Mouse (Mus musculus): Measurements from ENCODE around the gene Zfp169.
"Not testable (repeated sequence)": the region's sequence is repeated elsewhere in the genome, so short reads cannot be mapped to it uniquely, and the experiment has no call there.

The Zfp169 gene

DNA sequence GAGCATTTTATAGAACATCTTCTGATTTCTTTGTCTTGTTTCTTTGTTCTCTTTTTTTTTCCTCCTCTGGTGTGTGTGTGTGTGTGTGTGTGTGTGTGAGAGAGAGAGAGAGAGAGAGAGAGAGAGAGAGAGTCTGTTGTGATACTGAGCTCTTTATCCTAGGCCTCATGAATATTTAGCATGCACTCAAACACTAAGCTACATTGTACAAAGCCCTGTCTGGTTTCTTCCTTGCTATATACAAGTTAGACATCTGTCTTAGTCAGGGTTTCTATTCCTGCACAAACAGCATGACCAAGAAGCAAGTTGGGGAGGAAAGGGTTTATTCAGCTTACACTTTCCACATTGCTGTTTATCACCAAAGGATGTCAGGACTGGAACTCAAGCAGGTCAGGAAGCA is 5.9 kb upstream of the Zfp169 start:
- DNase-seq (ENCODE audit: low spot score): not testable (repeated sequence)

GRCm38 (mm10) chr13:48515861-48516260 is 2.6 kb upstream of the Zfp169 start:
- no peak for DNase-seq (ENCODE audit: low spot score)

DNA sequence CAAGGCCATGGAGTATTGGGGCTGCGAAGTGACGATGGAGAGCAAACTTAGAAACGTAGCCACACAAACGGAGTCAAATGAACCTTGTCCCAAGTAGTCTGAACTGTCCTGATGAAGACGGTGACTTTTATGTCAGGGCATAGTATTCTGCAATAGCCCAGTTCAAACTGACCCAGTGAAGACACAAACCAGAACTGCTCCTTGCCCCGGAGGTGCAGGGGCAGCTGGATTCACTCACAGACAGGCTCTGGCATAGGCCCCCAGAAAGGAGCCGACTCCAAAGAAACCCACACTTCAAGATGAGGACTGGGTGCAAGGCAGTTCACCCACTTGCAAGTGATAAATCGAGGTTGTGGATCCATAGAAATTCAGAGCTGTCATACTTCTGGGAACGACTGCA is 4.6 kb downstream of the Zfp169 start:
- no peak for DNase-seq (ENCODE audit: low spot score)

GRCm38 (mm10) chr13:48502422-48502821 is 10.8 kb downstream of the Zfp169 start:
- no peak for DNase-seq (ENCODE audit: low spot score)

- no peak for DNase-seq (ENCODE audit: low spot score)
Measured at GRCm38 (mm10) chr13:48498676-48499075, 14.6 kb downstream of the Zfp169 start.

DNA sequence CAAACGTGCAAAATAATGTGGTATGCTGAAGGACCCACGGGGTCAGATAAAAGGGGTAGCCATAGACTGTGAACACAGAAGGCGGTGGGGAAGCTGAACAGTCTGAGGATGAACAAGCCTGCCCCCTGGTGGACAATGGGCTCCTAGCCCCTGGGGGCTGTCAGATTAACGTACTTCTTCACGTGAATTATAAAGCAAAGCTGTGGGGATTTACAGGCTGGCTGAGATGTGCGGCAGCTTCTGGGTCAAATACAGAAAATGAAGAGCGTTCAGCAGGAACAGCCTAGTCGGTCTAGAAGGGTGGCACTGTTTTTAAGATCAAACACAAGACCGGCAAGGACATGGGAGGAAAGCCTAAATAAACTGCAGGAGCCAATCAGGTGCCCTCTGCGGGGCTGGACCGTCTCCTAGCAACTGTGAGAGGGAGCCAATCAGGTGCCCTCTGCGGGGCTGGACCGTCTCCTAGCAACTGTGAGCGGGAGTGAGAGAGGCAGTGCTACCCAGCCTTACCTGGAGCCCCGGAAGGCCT is 15.5 kb downstream of the Zfp169 start:
- DNase-seq (ENCODE audit: low spot score): peak; percentile 81

DNA sequence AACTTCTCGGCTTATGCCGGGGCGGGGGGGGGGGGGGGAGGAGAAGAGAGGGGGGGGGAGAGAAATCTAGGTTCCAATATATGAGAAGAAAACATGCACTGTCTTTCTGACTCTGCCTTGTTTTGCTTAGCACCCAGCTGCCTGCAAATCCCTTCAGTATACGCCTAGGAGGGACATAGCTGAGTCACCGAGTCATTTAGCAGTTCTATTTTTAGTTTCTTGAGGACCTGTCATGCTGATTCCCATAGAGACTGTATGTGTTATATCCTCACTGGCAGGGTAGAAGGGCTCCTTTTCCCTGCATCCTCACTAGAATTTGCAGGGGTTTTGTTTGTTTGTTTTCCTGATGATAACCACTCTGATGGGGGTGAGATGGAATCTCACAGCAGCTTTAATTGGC is 20.1 kb downstream of the Zfp169 start:
- no peak for DNase-seq (ENCODE audit: low spot score)

DNA sequence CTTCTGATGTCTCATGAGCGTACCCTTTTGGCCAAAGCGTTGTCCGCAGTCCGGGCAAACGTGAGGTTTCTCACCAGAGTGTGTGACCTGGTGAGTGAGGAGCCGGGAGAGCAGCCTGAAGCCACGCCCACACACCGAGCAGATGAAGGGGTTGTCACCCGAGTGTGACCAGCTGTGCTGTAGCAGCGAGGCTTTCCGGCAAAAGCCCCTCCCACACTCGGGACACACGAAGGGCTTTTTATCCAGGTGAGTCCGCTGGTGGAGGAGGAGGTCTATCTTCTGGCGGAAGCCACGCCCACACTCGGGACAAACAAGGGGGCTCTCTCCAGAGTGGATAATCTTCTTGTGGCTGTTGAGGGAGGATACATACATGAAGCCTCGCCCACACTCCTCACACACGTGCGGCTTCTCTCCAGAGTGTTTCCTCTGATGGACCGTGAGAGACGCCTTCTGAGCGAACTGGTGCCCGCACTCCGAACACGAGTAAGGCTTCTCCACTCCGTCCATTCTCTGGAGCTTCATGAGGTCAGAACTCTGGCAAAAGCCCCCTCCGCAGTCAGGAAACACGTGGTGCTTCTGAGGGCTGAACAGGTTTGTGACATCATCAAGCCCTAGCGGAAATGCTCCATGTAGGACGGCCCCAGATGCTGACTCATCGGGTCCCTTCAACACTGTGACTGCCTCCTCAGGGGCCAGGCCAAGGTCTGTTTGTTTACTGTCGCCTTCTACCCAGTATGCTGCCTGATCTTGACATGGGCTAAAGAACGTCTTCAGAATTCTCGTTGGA is 22.7 kb downstream of the Zfp169 start:
- DNase-seq (ENCODE audit: low spot score): no peak

DNA sequence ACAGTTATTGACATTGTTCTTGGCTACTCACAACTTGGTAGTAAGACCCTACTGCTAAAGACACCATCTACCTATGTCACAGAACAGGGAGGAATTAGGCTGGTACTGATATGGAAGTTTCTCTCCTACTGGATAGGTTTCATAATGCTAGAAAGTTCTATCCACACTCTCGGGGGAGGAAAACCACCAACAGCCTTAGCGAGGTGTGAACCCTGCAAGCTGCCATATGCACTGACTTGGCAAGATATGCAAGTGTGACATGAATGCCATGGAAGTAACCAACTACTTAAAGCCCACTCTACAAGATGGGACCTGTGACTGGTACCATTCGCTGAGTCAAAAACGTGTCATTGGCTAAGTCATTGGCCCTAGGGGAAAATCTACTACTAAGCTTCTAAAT is 29.6 kb downstream of the Zfp169 start:
- no peak for DNase-seq (ENCODE audit: low spot score)

DNA sequence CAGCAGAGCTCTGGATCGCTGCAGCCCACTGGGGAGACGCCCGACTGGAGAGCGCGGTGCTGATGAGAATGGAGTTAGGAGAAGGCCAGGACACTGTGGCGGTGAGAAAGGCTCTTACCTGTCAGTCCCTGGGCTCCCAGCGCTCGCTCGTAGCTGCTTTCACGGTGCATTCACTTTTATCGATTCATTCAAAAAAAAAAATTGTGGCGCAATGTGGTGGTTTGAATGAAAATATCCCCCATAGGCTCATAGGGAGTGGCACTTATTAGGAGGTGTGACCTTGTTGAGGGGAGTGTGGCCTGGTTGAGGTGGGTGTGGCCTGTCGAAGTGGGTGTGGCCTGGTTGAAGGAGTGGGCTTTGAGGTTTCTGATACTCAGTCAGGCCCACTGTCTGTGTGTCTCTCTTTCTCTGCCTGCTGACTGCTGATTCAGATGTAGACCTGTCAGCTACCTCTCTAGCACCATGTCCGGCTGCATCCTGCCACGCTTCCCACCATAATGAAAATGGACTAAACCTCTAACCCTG is 44.5 kb downstream of the Zfp169 start:
- no peak for DNase-seq (ENCODE audit: low spot score)

DNA sequence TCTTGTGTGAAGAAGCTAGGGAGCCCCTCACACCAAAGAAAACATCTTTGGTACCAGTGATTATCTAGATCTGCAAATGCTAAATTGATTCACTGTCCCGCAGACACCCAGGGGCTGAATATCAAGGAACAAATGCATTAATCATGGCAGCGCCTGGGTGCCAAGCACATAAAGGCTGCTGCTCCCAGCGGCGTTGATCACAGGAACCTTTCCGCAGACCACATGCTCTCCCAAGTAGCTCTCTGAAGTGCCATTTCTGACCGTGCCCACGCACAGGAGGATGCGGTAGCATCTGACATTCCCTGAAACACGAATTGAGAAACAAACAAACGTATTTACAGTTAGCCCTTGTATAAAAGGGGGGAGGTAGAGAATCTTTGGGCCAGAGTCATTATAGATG is 47.1 kb downstream of the Zfp169 start:
- no peak for DNase-seq (ENCODE audit: low spot score)

DNA sequence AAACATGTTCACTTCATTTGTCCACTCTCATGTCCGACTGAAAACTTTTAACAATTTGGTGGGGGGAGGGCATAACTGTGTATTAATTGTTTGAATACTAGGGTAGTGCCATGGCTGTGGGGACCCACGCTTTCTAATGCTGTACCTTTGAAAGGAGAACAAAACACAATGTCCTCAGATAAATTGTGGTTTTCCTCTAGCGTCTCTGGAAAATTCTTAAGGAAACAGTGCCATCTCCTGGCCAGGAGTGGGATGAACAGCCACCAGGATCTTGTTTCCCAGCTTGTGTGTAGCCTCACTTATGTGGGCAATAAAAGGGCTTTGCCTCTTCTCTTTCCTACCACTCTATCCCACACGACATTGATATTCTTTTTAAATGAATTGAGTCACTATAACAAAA is 49.1 kb downstream of the Zfp169 start:
- peak; percentile 85 for DNase-seq (ENCODE audit: low spot score)

- no peak for DNase-seq (ENCODE audit: low spot score)
Measured at GRCm38 (mm10) chr13:48459280-48459679, 54.0 kb downstream of the Zfp169 start.

DNA sequence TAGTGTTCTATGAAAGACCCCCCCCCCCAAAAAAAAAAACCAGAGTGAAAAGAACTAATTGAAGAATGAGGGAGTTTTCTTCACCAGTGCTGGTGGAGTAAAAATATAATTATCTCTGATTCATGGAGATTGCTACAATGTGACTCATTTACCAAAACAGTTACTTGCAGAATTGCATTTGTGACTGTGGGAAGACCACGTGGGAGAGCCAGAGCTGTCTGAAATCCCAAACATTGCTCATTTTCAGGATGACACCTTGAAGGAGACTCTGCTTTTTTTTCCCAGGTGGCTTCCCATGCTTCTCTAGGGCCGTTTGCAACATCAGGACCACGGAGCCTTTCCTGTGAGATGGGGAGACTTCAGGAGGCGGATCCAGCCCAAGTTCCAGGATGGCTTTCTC is 65.1 kb downstream of the Zfp169 start:
- no peak for DNase-seq (ENCODE audit: low spot score)

- DNase-seq (ENCODE audit: low spot score): no peak
Measured at GRCm38 (mm10) chr13:48443996-48444395, 69.3 kb downstream of the Zfp169 start.

- DNase-seq (ENCODE audit: low spot score): no peak
Measured at GRCm38 (mm10) chr13:48438321-48438720, 74.9 kb downstream of the Zfp169 start.

All from embryo, embryonic 10 days (tissue).